Mouse (Mus musculus) T-helper 17 cell (primary cell): ENCODE measurements around the gene Arhgef40.
"Not testable (repeated sequence)": the region's sequence is repeated elsewhere in the genome, so short reads cannot be mapped to it uniquely, and the experiment has no call there.

Source experiments
- in situ Hi-C, 2 experiments: fragments of 300-600 bp; cut with MboI, MseI; formaldehyde crosslinking; loops; 1 replicate in 1 of 2; 2 replicates in 1 of 2; pipeline ENCODE4 v1.15.1; 2025; ENCODE audit warnings: high pct_unique_total_duplicates in 2 of 2

Arhgef40 gene

DNA sequence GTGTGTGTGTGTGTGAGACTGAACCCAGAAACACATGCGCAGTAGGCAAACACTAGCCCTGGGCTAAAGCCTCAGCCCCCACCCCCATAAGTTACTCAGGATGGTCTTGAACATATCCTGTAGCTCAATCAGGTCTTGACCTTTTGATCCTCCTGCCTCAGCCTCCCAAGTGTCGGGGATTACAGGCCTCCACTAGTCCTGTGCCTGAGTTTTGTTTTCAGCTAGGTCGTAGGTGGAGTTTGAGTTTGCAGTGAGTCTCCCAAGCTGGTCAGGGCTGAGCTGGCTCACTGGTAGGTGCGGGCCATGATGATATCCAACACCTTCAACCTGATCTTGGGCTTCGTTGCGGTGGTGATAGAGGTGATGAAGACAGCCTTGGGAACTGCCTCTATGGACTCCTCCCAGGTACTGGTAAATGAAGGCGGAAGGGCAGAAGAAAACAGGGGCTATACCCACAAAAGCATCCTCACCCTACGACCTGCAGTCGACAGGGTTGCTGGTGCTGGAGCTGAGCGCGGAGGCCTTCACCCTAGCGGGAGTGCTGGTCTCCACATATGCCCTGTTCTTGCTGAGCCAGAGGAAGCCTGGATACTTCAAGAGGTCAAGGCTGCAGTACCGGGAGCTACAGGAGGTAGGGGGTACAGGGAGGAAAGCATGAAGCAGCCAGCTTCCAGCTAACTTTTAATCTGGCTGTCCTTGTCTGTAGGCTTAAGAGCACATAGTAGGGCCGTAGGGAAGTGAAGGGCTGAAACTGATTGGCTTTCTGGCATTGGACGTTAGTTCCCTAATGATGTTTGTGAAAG lies 33.9 kb downstream of the Arhgef40 start:
- in situ Hi-C loops, result no loop called here

DNA sequence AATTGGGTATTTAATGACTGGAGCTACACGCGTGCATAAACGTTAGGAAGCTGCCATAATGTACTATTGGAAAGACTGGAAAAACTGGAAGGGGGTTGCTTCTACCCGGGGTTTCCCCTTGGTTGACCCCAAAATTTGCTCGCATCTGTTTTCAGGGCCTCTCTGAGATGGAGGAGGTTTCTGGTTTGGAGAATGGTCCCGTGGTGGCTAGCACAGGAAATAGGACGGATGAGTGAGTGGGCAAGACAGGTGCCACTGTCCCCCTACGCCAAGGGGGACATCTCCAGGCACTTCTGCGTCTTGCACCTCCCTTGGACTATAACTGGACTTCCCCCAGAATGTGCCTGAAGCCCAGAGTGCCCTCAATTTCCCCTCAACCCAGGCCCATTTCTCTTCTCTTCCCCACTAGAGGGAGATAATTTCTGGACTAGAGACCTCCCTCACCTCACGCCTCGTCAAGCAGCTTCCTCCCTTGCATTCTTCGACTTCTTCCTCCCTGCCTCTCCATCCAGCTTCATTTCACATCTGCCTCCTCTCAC lies 34.6 kb downstream of the Arhgef40 start:
- in situ Hi-C loops, result no loop called here

DNA sequence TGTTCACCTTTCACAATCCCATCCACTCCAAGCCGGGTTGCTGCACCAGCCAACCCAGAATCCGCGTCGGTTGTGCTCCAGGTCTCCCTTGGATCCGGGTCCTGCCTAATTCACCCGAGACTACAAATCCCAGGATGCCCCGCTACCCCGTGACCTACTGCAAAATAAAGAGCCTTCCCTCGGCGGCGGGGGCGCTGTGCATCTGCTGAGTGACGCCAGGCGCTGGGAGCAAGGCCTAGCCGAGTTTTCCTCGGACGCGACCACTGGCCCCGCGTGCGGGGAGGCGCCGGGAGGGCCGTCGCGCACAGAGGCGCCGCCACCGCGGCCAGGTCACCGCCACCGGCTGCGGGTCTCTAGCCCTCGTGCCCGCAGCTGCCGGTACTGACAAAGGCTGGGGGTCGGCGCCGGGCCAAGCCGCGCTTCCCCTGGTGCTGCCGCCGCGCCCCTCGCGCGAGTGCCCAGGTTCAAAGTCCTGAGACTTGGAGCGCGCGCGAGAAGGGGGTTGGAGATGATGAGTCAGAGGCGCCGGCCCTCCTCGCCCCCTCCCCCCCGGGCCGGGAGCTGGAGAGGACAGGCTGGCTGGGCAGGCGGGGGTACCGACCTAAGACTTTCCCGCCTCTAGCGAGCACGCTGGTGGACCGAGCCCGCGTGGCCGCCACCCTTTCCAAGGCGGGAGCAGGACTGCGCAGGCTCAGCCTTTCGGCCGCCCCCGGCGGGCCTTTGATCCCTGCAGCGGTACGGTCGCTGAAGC lies 35.2 kb downstream of the Arhgef40 start:
- in situ Hi-C loops, result no loop called here

DNA sequence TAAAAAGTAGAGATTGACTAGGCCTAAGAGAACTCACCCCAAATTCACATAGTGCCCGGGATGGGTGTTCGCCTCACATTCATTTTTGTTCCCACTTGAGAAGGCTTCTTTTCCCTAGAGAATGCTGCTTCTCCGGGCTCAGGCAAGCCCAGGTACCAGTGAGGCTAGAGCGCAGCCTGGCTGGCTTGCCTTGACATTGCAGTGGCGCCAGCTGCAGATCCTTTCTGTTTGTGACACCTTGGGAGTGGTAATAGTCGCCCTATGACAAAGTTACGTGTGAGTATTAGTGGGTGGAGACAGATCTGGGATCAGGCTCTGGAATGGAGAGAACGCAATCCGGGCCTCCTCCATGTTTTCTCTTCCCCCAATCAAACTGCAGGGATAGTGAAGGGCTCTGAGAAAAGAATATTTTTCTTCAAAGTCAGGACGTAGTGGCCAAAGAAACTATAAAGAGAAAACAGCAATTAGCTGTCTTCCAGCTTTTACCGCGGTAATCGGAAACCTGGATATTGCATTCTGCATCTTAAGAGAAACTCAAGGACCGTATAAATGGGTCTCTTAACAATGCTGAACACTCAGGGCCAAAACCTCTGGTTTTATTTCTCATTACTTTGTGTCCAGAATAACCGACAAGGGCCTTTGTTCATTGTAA lies 36.1 kb downstream of the Arhgef40 start, which contains the start of gene Zfp219:
TSS of gene Zfp219 (minus strand) at position 248 of the 652 bp plus-strand sequence.
- in situ Hi-C loops, result no loop called here

DNA sequence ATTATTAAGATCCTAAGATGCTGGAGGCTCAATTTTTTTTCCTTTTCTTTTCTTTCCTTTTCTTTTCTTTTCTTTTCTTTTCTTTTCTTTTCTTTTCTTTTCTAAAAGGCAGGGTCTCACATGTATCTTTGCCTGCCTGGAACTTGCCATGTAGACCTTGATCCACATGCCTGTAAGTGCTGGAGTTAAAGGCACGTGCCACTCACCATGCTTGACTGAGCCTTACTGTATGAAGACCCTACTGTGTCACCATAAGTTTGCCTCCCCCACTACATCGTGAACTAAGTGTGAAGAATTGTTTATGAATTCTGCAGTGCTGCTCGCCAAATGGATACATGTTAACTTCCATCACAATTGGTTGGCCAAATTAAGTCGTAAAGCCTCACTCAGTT lies 36.6 kb downstream of the Arhgef40 start:
- in situ Hi-C loops, result no loop called here

DNA sequence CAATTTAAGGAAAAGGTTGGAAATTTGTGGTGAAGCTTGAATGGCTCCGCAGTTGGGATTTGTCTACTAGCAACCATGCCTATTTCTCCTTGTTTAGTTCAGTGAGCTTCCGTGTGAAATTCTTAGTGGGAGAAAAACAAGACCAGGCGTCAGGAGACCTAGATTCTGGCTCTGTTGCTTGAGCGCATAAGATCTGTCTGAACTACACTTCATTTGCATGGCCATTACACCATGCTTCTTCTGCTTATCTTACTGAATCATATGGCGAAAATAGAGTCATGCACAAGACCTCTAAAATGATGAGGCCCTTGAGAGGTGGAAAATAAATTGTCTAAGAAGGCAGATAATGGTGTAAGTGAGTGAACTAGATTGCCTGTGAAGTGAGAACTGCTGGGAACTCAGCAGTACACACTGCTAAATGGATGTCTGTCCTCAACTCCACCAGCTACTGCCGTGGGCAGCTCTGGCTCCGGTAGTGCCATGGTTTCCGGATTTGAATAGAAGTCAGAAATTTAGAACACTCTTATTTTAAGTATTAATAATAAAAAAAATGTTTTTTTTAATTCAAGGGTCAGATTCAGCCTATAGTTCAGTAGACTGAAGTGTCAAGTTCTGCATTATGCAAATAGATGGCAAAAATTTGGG lies 37.2 kb downstream of the Arhgef40 start:
- in situ Hi-C loops, result no loop called here

DNA sequence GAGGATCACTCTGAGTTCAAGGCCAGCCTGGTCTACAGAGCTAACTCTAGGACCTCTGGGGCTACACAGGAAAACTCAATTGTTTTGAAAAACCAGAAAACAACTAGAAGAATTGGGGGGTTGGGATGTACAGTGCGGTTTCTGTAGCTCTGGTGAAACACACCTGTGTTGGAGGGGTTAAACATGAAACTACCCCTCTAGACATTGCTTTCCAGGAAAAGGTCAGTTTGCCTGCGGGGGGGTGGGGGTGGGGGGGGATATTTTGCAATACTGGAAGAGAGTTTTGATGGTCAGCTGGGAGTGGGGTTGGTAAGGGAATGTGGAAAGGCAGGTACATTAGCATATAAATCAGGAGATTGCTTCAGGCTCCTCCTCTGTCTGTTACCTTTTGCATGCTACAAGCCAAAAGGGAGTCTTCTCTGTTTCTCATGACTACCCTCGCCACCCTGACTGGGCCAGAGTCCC lies 37.8 kb downstream of the Arhgef40 start:
- in situ Hi-C loops, result no loop called here

DNA sequence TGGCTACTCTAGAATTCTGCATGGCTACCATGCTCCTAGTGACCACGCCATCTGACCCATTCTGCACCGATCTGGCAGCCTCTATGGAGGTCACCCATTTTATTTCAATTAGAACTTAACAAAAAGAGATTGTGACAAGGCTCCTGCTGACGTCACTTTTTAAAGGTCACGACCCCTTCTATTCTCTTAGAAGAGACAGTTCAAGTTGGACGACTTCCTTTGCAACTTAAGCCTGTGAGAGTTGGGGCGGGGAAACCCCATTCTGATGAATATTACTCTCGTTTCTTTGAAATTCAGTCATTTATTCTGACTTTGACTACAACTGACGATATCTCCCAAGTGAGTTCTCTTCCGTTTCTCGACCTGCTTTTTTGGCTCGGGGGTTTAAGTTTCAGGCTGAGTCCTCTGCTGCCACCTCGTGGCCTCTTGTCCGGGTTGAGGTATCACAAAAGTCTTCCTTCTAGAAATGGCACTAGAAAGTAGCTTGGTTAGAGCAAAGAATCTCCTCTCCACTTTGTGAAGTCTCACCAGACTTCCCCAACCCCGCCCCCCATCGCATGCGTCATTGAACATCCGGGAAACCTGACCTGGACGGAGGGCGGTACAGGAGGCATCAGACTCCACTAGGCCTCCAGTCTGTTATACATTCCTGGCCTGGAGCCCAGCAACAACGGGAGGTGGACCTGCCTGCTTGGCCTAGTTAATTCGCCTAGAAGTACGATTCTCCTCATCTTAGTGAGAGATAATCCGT lies 38.4 kb downstream of the Arhgef40 start:
- in situ Hi-C loops, result no loop called here

DNA sequence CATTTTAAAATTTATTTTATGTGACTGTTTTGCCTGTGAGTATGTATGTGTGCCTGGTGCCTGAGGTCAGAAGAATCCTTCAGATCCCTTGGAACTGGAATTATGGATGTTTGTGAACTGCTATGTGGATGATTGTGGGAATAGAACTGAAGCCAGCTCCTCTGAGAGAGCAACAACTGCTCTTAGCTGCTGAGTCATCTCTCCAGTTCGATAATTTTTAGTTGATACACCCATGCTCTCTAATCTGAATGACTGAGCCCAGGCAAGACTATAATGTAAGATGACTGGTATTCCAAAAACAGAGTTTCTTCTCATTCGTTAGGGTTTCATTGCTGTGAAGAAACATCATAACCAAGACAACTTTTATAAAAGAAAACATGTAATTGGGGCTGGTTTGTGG lies 39.6 kb downstream of the Arhgef40 start:
- in situ Hi-C loops, result no loop called here

DNA sequence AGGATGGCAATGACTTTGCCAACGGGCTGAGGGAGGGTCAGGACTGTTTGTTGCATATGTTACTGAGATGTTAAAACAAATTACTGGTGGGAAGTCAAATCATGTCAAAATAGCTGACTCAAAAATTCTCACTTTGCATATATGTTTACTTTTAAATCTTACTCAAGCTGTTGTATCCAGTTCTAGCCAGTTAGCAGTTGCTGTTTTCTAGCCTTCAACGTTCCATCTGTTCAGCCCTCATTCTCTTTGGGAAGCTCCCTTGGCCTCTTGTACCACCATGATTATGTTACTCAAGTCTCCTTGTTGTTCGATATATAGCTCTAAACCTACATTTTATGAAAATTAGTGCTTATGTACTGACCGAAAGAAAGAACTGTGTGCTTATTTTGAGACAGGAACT lies 41.8 kb downstream of the Arhgef40 start:
- in situ Hi-C loops, result no loop called here

DNA sequence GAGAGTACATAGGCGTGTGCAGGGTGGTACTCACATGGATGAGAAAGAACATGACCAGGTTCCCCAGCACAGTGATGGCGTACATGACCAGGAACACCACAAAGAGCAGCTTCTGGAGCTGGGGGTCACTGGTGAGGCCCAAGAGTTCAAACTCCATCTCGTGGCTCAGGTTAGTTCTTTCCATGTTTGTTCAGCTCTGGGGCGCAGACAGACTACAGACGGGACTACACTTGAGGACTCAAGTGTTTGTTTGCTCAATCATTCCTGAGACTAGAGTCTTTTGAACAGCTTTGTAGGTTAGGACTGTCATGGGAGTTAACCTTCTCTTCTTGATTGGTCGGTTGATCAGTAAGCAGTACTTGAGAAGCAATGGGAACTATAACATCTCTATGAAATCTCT lies 51.4 kb downstream of the Arhgef40 start:
- in situ Hi-C loops, result no loop called here

DNA sequence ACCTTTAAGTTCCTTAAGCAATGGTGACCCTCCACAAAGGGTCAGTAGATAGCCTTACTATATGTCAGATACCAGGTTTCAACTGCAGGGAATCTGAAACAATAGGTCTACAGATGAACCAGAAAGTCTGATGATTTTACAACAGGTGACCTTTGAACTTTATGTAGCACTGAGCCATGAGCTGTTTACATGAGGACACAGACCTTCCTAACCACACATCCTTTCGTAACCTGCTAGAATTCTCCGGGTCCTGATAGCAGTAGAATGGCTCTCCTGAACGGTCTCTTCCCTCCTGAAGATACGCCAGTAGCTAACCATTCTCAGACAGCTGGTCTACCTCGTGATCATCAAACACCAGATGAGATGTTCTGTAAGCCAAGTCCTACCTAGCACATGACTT lies 54.8 kb downstream of the Arhgef40 start:
- in situ Hi-C loops, result no loop called here

DNA sequence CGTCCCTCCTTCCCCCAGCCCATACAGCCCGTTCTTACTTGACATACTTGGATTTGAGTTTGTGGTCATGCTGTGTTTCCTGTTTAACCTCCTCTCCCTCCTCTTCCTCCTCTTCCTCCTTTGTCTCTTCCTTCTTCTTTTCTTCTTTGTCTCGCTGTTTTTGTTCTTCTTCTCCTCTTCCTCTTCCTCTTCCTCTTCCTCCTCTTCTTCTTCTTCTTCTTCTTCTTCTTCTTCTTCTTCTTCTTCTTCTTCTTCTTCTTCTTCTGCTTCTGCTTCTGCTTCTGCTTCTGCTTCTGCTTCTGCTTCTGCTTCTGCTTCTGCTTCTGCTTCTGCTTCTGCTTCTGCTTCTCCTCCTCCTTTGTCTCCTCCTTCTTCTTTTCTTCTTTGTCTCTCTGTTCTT lies 57.8 kb downstream of the Arhgef40 start, which contains the start of gene Olfr221:
TSS of gene Olfr221 (minus strand) at position 101 of the 400 bp plus-strand sequence.
- in situ Hi-C loops, result not testable (repeated sequence)

DNA sequence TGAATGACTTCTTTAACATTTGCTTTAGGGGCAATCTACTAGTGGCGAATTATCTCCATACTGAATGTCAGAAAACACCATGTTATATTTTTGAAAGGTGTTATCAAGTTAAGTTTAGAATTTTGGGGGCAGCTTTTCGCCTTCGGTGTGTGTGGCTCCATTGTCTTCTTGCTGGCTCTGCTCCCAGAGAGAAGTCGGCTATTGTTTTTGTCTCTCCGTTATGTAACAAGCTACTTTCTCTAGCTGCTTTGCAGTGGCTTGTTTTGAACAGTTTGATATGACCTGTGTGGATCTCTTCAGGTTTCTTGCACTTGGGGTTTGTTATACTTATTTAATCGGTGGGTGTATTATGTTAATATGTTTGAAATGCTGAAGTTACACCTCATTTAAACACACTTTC lies 58.9 kb downstream of the Arhgef40 start:
- in situ Hi-C loops, result no loop called here

DNA sequence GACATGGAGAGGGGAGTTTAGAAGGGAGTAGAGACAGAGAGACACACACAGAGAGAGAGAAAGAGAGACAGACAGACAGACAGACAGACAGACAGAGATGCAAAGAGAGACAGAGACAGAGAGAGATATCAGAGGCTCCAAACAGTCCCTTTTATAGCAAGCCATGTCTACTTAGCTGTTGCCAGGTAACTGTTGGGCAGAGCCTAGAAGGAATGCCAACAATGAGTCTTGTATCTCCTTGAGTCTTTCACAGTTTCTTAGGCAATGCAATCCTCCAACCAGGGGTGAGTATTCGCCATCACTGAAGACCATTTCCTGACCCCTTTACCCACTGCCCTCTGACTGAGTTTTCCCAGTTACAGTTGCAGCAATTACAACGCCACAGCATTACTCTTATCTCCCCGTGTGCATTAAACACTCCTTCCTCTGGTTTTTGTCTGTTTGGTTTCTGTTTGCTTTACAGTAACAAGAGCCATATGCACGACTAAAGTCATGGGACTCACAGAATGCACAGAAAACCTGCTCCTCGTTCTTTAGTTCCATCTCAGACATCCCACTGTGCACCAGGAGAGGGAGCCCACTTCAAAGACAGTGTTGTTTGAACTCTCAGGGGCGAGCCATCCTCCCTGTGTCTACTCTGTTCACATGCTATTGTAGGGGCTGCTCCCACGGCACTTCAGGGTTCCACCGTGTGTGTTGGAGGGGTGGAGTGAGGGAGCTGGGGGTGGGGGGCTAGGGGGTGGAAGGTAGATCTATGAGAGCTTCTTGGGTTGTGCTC lies 60.6 kb downstream of the Arhgef40 start:
- in situ Hi-C loops, result no loop called here

DNA sequence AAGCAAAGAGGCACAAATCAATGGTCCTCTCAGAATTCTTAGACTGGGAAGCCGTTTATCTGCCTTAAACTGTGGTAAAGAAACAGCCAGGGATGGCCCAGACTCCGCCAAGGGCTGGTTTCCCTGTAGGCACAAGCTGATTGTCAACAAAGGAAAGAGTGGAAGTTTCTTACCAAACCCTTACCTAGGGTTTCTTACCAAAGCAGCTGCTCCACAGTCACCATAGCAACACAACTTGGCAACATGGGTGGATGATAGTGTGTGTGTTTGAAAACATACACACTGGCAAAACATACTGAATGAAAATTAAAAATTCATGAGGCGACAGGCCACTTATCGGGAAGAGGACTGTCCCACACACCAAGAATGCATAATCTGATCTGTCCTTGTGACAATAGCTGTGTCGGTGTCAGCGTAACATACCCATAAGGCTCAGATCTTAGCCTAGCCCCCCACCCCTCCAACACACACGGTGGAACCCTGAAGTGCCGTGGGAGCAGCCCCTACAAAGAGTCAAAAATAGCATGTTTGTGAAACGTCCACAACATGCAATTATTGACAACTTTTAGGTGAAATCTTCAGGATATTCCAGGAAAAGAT lies 61.5 kb downstream of the Arhgef40 start:
- in situ Hi-C loops, result no loop called here

DNA sequence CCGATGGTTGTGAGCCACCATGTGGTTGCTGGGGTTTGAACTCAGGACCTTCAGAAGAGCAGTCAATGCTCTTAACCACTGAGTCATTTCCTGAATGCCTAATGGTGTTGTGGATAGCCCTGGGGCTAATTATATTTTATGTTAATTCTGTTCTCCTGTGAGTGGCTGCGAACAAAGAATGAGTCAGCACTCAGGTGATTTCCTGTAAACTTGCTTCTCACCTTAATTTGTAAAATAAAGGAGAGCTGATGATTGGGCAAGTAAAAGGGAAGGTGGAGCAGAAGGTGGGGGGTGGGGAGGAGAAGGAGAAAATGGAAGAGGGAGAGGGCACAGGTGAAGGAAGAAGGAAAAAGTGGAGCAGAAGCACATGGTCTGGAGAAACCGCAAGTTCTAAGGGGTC lies 68.2 kb downstream of the Arhgef40 start:
- in situ Hi-C loops, result not testable (repeated sequence)
